In genomic region chr14:104468623-104468970, GRCm38 (mm10) we compare ENCODE assay signal across 12 mouse cellular contexts. TPM values are rescaled to one million over a fixed set of nuclear protein-coding genes. Genes with fewer than 3 reads are reported as not detected.
A peak's percentile ranks its signal among the peaks of the same experiment; 100 is the strongest.
DNase-seq lines count a peak whose midpoint lies in the region; ATAC-seq lines count a peak whose summit lies in the region.
"Had no signal": no experiment of that assay in that cellular context is flagged by ENCODE, and none has a peak within 500 bp of the region (broad histone marks: within the 10 kb centered on the region; RNA-seq: fewer than 3 reads in every experiment).

No protein-coding gene starts in this region.

- no peak for ATAC-seq in heart, embryonic 14.5 days (ENCODE audit: insufficient number of reproducible peaks, insufficient read depth, low FRiP score, low read depth)
- no peak for ATAC-seq in embryonic facial prominence, embryonic 15.5 days (ENCODE audit: insufficient number of reproducible peaks, low FRiP score, low TSS enrichment, low read depth)
- ATAC-seq in hindbrain, embryonic 15.5 days (ENCODE audit: low FRiP score, low read depth), result no peak
- ATAC-seq in midbrain, embryonic 15.5 days (replicated peaks), result peak; percentile 7; the same call in 1 of the 2 replicates
- no peak for ATAC-seq in megakaryocyte-erythroid progenitor cell, adult 5-6 weeks (replicated peaks; ENCODE audit: low FRiP score, low TSS enrichment, poor library complexity, severe bottlenecking)

- no peaks in the 10 kb centered on the region for H3K36me3 ChIP-seq in heart, embryonic 14.5 days (ENCODE audit: control insufficient read depth, insufficient read depth, low read length)
- no peaks in the 10 kb centered on the region for H3K36me3 ChIP-seq in embryonic facial prominence, embryonic 15.5 days
- no peaks in the 10 kb centered on the region for H3K36me3 ChIP-seq in hindbrain, embryonic 15.5 days
- no peaks in the 10 kb centered on the region for H3K36me3 ChIP-seq in midbrain, embryonic 15.5 days (replicated peaks)
- H3K36me3 ChIP-seq: limb, embryonic 15.5 days had no signal

- intact Hi-C loops in heart, postnatal 14 days (cut with DNase I), result no loop called here

- no peak overlapping the region for H3K27ac ChIP-seq in heart, embryonic 14.5 days (replicated peaks in 1 of 2; ENCODE audit: control insufficient read depth in 1 of 2, insufficient read depth in 1 of 2, low read depth in 2 of 2, low read length in 2 of 2)
- H3K27ac ChIP-seq in embryonic facial prominence, embryonic 15.5 days (replicated peaks), result no peak overlapping the region
- no peak overlapping the region for H3K27ac ChIP-seq in hindbrain, embryonic 15.5 days (replicated peaks)
- H3K27ac ChIP-seq in midbrain, embryonic 15.5 days, result peak overlapping the region; percentile 82
- H3K27ac ChIP-seq: layer of hippocampus, adult 2 months; limb, embryonic 15.5 days had no signal

- H3K27me3 ChIP-seq in heart, embryonic 14.5 days (ENCODE audit: control insufficient read depth, insufficient read depth, low read length), result peaks cover 94% of the 10 kb centered on the region
- peaks cover 95% of the 10 kb centered on the region for H3K27me3 ChIP-seq in embryonic facial prominence, embryonic 15.5 days
- H3K27me3 ChIP-seq in hindbrain, embryonic 15.5 days, result peaks cover 65% of the 10 kb centered on the region
- peaks cover 63% of the 10 kb centered on the region for H3K27me3 ChIP-seq in midbrain, embryonic 15.5 days (replicated peaks)

- no peak overlapping the region for H3K9ac ChIP-seq in heart, embryonic 14.5 days (ENCODE audit: low read length)
- no peak overlapping the region for H3K9ac ChIP-seq in embryonic facial prominence, embryonic 15.5 days
- H3K9ac ChIP-seq in hindbrain, embryonic 15.5 days, result no peak overlapping the region
- no peak overlapping the region for H3K9ac ChIP-seq in midbrain, embryonic 15.5 days
- H3K9ac ChIP-seq: limb, embryonic 15.5 days had no signal

- H3K9me3 ChIP-seq in heart, embryonic 14.5 days (ENCODE audit: control insufficient read depth, low read length), result no peaks in the 10 kb centered on the region
- no peaks in the 10 kb centered on the region for H3K9me3 ChIP-seq in embryonic facial prominence, embryonic 15.5 days (replicated peaks)
- H3K9me3 ChIP-seq in hindbrain, embryonic 15.5 days, result no peaks in the 10 kb centered on the region
- no peaks in the 10 kb centered on the region for H3K9me3 ChIP-seq in midbrain, embryonic 15.5 days
- H3K9me3 ChIP-seq: limb, embryonic 15.5 days had no signal

- H3K4me2 ChIP-seq in heart, embryonic 14.5 days (ENCODE audit: low read length), result peak overlapping the region; percentile 85; the same call in 1 of the 2 replicates
- 0 out of 2 replicates have a peak overlapping the region, but pooled peaks have one; percentile 86 for H3K4me2 ChIP-seq in embryonic facial prominence, embryonic 15.5 days (replicated peaks)
- H3K4me2 ChIP-seq in hindbrain, embryonic 15.5 days, result peak overlapping the region; percentile 73
- peak overlapping the region; percentile 86 for H3K4me2 ChIP-seq in midbrain, embryonic 15.5 days

- WGBS in heart, embryonic 14.5 days, result 16% methylated on average over 6 of the region's 6 CpGs
- 3% methylated on average over 6 of the region's 6 CpGs for WGBS in embryonic facial prominence, embryonic 15.5 days
- 3% methylated on average over 6 of the region's 6 CpGs for WGBS in hindbrain, embryonic 15.5 days
- WGBS in midbrain, embryonic 15.5 days, result 3% methylated on average over 6 of the region's 6 CpGs

- H3K4me3 ChIP-seq in heart, embryonic 14.5 days (ENCODE audit: control insufficient read depth in 1 of 2, insufficient read depth in 1 of 2, low read depth in 1 of 2, low read length in 2 of 2), result no peak overlapping the region; a peak in 1 of 4 replicates
- H3K4me3 ChIP-seq in embryonic facial prominence, embryonic 15.5 days (replicated peaks), result peak overlapping the region; percentile 53; the same call in 1 of the 2 replicates
- H3K4me3 ChIP-seq in hindbrain, embryonic 15.5 days, result peak overlapping the region; percentile 54
- H3K4me3 ChIP-seq in midbrain, embryonic 15.5 days, result peak overlapping the region; percentile 63
- H3K4me3 ChIP-seq: layer of hippocampus, adult 2 months had no signal

- peaks cover 4 to 26% of the 10 kb centered on the region in 2 experiments; a peak in 3 of 4 replicates for H3K4me1 ChIP-seq in heart, embryonic 14.5 days (ENCODE audit: control insufficient read depth in 2 of 2, insufficient read depth in 2 of 2, low read length in 2 of 2)
- H3K4me1 ChIP-seq in embryonic facial prominence, embryonic 15.5 days, result peaks cover 39% of the 10 kb centered on the region
- H3K4me1 ChIP-seq in hindbrain, embryonic 15.5 days (replicated peaks), result peaks cover 40% of the 10 kb centered on the region
- peaks cover 41% of the 10 kb centered on the region for H3K4me1 ChIP-seq in midbrain, embryonic 15.5 days

- no peak for DNase-seq in heart, postnatal 14 days
- DNase-seq in adrenal gland, adult 2 months, result no peak
- DNase-seq in adrenal gland, postnatal 10 days, result no peak
- DNase-seq: cerebellum, adult 9-11 months had no signal

RNA-seq across cellular contexts. Expression of gene Pou4f1, which starts 0.8 kb away (rescaled TPM):
- 0.08 TPM in 1 of 2 replicates, not detected in the other for polyA plus RNA-seq in heart, embryonic 14.5 days (2014; fragmentation: Nextera tagmentation; extraction: Ambion mirVana)
- total RNA-seq in heart, postnatal 14 days (2021), result under 1 TPM in 1 of 2 experiments, not detected in 1; 0.05 TPM
- polyA plus RNA-seq in embryonic facial prominence, embryonic 15.5 days (2015; fragmentation: Nextera tagmentation; extraction: Ambion mirVana), result 0.75 and 1.1 TPM in 2 replicates
- 42.7 and 59.3 TPM in 2 replicates for polyA plus RNA-seq in hindbrain, embryonic 15.5 days (2015; fragmentation: Nextera tagmentation; extraction: Ambion mirVana)
- 66.1 and 70.7 TPM in 2 replicates for polyA plus RNA-seq in midbrain, embryonic 15.5 days (2015; fragmentation: Nextera tagmentation; extraction: Ambion mirVana)
- under 1 TPM; 0.10 to 0.23 TPM for total RNA-seq in adrenal gland, adult 2 months (2021)
- polyA plus RNA-seq in adrenal gland, adult 2 months (2012; rRNA removed), result 0.16 and 0.37 TPM in 2 replicates
- under 1 TPM; 0.15 to 0.36 TPM for total RNA-seq in adrenal gland, postnatal 10 days (2021)
- 0.52 TPM in 1 of 2 replicates, not detected in the other for total RNA-seq in megakaryocyte-erythroid progenitor cell, adult 5-6 weeks (2014; fragmentation: Nextera tagmentation)
- total RNA-seq in megakaryocyte-erythroid progenitor cell, adult 5-6 weeks (2017), result 0.19 and 0.34 TPM in 2 replicates
- total RNA-seq: layer of hippocampus, adult 2 months had no signal
- polyA plus RNA-seq: erythroblast, embryonic 14.5 days had no signal

RNA-seq across cellular contexts. Expression of gene Rnf219, which starts 53.8 kb away (rescaled TPM):
- 16.0 and 17.4 TPM in 2 replicates for polyA plus RNA-seq in heart, embryonic 14.5 days (2014; fragmentation: Nextera tagmentation; extraction: Ambion mirVana)
- total RNA-seq in heart, postnatal 14 days (2021), result 1 to 10 TPM; 5.0 to 6.0 TPM
- 21.8 and 23.8 TPM in 2 replicates for polyA plus RNA-seq in embryonic facial prominence, embryonic 15.5 days (2015; fragmentation: Nextera tagmentation; extraction: Ambion mirVana)
- polyA plus RNA-seq in hindbrain, embryonic 15.5 days (2015; fragmentation: Nextera tagmentation; extraction: Ambion mirVana), result 22.8 and 32.2 TPM in 2 replicates
- polyA plus RNA-seq in midbrain, embryonic 15.5 days (2015; fragmentation: Nextera tagmentation; extraction: Ambion mirVana), result 31.9 and 34.6 TPM in 2 replicates
- total RNA-seq in adrenal gland, adult 2 months (2021), result 1 to 10 TPM; 6.1 to 8.0 TPM
- polyA plus RNA-seq in adrenal gland, adult 2 months (2012; rRNA removed), result 0.85 and 1.5 TPM in 2 replicates
- total RNA-seq in adrenal gland, postnatal 10 days (2021), result 10 to 100 TPM; 10.4 to 12.0 TPM
- 11.0 and 15.8 TPM in 2 replicates for total RNA-seq in megakaryocyte-erythroid progenitor cell, adult 5-6 weeks (2014; fragmentation: Nextera tagmentation)
- 30.2 and 32.2 TPM in 2 replicates for total RNA-seq in megakaryocyte-erythroid progenitor cell, adult 5-6 weeks (2017)

Comparison
In these comparisons a context has a peak if more than half of its experiments do, and no peak if none do; other contexts are left out.
1. H3K4me3 ChIP-seq: peak in embryonic facial prominence, embryonic 15.5 days (single experiment), hindbrain, embryonic 15.5 days (single experiment) and midbrain, embryonic 15.5 days (single experiment); none in heart, embryonic 14.5 days (0 of 2).
2. RNA of gene Pou4f1, which starts 0.8 kb away (polyA plus RNA-seq): 66.1 to 70.7 TPM in midbrain, embryonic 15.5 days and 42.7 to 59.3 TPM in hindbrain, embryonic 15.5 days; 0.75 to 1.1 TPM in embryonic facial prominence, embryonic 15.5 days, 0.16 to 0.37 TPM in adrenal gland, adult 2 months and 0.08 TPM in heart, embryonic 14.5 days; every median in the first group is over 10 times any median in the second.
3. Peak in every context shown above with its lines, with median percentiles within 50 percentile points of each other: H3K4me2 ChIP-seq.